ENCODE assay signal across 10 mouse cellular contexts in genomic region chr4:84453586-84453985, GRCm38 (mm10).
"Had no signal": no experiment of that assay in that cellular context is flagged by ENCODE, and none has a peak within 500 bp of the region (broad histone marks: within the 10 kb centered on the region; RNA-seq: fewer than 3 reads in every experiment).

No protein-coding gene starts in this region.

- H3K4me2 ChIP-seq: intestine, embryonic 15.5 days; limb, embryonic 15.5 days; liver, embryonic 12.5 days; lung, embryonic 15.5 days; midbrain, embryonic 12.5 days had no signal

- H3K27me3 ChIP-seq: intestine, embryonic 15.5 days; limb, embryonic 15.5 days; liver, embryonic 12.5 days; lung, embryonic 15.5 days; midbrain, embryonic 12.5 days had no signal

- H3K36me3 ChIP-seq: intestine, embryonic 15.5 days; limb, embryonic 15.5 days; liver, embryonic 12.5 days; lung, embryonic 15.5 days; midbrain, embryonic 12.5 days had no signal

- H3K4me1 ChIP-seq: intestine, embryonic 15.5 days; liver, embryonic 12.5 days had no signal

- ATAC-seq: intestine, embryonic 15.5 days; liver, embryonic 12.5 days; midbrain, embryonic 16.5 days had no signal

- H3K9ac ChIP-seq: intestine, embryonic 15.5 days; limb, embryonic 15.5 days; liver, embryonic 12.5 days; lung, embryonic 15.5 days; midbrain, embryonic 12.5 days had no signal

- DNase-seq: left cerebral cortex, postnatal 4 days; lung, postnatal 14 days; right cerebral cortex, postnatal 25 days; thymus, postnatal 36 days had no signal

- H3K27ac ChIP-seq: intestine, embryonic 15.5 days; limb, embryonic 15.5 days; liver, embryonic 12.5 days; lung, embryonic 15.5 days; midbrain, embryonic 12.5 days had no signal

- H3K4me3 ChIP-seq: intestine, embryonic 15.5 days; limb, embryonic 15.5 days; liver, embryonic 12.5 days; lung, embryonic 15.5 days; midbrain, embryonic 12.5 days had no signal

- H3K9me3 ChIP-seq: intestine, embryonic 15.5 days; limb, embryonic 15.5 days; liver, embryonic 12.5 days; lung, embryonic 15.5 days; midbrain, embryonic 12.5 days had no signal
